Mouse (Mus musculus) MEL (cell line): ENCODE measurements around the gene Slc12a4.

Experiments
- JUND ChIP-seq: IDR thresholded peaks from 2 replicates; pipeline ENCODE4 v1.6.1; 2011; ENCODE audit warnings: low read depth, mild to moderate bottlenecking, improper control_type of control experiment, low read length
- MAFK ChIP-seq: IDR thresholded peaks from 2 replicates; pipeline ENCODE4 v1.6.1; 2011; ENCODE audit warnings: low read depth, mild to moderate bottlenecking, low read length, improper control_type of control experiment, borderline replicate concordance
- MAZ ChIP-seq: IDR thresholded peaks from 2 replicates; pipeline ENCODE4 v1.6.1; 2012; ENCODE audit warnings: low read depth, mild to moderate bottlenecking, inconsistent platforms, low read length, improper control_type of control experiment
- RAD21 ChIP-seq: IDR thresholded peaks from 2 replicates; pipeline ENCODE4 v1.6.1; 2011; ENCODE audit warnings: mild to moderate bottlenecking, low read depth, low read length, improper control_type of control experiment
- ZMIZ1 ChIP-seq: IDR thresholded peaks from 2 replicates; pipeline ENCODE4 v1.6.1; 2012; ENCODE audit warnings: low read depth, mild to moderate bottlenecking, inconsistent platforms, low read length, improper control_type of control experiment, moderate library complexity

DNA sequence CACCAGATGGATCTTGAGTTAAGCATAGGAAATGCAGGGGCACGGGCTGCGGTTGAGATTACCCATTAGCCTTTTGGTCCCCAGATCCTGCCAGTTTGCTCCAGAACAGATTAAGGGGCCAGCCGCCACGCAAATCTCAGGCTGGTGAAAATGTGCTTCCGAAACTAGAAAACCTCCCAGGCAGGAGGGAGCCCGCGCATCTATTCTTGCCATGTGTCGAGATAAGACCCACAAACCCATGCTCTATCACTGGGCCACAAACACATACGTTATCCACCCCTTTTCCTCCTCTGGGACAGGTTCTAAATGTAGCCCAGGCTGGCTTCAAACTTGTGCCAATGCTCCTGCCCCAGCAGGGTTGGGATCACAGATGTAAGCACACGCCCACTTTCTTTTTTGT, 4.4 kb downstream of the Slc12a4 start:
- no peak for TF ChIP-seq RAD21
- no peak for TF ChIP-seq MAZ
- no peak for TF ChIP-seq ZMIZ1
- no peak for TF ChIP-seq MAFK
- TF ChIP-seq JUND, result no peak
